Mouse (Mus musculus) inflammation-experienced regulatory T-cells (primary cell): Measurements from ENCODE around the gene Cxcr5. TPM values are rescaled to one million over a fixed set of nuclear protein-coding genes. Genes with fewer than 3 reads are reported as not detected.

Experiments
- polyA plus RNA-seq, 2 experiments: library from polyadenylated mRNA; unstranded; fragments of 100-300 nt; shearing (Covaris generic); gene quantifications; one replicate each; pipeline ENCODE4 v1.2.1; 2017

The Cxcr5 gene
- polyA plus RNA-seq = 10 to 100 TPM in 1 of 2 experiments, 1 to 10 TPM in 1; 7.7 to 67.4 TPM

DNA sequence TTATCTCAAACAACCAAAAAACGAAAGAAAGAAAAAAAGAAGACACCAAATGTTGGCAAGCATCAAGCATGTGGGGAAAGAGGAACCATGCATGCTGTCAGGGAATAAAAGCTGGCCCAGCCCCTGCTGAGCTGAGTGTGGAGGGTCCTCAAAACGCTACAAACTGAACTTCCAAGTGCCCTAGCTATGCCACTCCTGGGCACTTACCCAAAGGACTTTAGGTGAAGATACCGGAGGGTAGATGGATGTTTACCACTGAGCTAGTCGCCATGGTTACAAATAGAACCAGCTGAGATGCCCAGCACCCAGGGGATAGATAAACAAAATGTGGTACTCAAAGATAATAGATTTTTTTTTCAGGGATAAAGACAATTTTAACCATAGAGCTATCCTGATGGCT is at the start of gene Cxcr5:
TSS of gene Cxcr5 (minus strand) at position 281 of the 400 bp plus-strand sequence.

DNA sequence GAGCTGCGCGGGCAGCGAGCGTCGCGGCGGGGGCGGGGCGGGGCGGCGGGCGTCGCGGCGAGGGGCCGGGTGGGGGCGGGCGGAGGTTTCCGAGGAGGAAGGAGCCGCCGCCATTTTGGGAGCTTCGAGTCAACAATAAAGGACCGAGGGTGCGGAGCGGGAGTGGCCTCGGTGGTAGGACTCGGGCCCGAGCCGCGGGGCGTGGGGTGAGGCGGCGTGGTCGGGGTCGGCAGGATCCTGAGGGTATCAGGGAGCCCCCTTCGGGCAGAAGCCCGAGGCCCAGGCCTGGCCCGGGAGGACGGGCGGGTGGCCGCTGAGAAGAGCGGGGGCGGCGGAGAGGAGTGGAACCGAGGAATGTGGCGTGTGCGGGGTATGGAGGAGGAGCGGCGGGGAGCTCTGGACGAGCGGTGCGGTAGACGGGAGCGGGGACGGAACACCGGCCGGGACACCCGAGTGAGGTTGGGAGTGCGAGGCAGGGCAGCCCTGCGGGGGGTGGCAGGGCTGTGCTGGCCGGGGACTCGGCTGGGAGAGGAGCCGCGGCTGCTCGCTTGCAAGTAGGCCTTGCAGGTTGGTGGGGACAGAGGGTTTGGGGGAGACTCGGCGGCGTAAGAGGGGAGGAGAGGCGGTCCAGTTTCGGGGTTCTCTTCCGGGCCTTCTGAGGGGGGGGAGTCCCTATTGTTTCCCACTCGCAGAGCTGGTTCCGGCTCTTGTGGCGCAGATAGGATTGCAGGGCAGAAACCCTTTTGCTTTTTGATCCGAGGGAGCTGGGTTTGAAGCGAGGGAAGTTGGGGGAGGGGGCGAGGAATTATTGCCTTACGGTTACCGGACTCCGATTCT is 43.3 kb upstream of the Cxcr5 start, which contains the start of gene Ddx6:
TSS of gene Ddx6 (plus strand) at position 114 of the 837 bp plus-strand sequence.

DNA sequence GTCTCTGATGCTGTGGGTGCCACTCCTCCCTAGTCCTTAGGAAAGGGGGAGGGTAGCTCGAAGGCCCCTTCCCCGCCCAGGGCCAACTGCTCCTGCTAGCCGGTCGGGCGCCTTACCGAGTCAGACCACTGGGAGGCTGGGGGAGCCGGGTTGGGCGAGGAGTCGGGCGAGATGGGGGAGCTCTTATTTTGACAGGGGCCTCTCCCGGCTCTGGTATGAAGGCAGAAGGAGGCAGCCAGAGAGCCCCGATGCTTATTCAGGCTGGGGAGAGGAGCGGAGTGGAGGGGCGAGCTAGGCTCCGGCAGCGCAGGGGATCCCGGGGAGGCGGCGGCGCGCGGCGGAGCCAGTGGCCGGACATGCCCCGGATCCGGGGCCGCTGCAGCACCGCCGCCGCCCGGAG is 79.1 kb downstream of the Cxcr5 start, which contains the start of gene Bcl9l:
TSS of gene Bcl9l (plus strand) at position 274 of the 400 bp plus-strand sequence.

Other genes starting within 250 kb of the Cxcr5 start
- 10 to 100 TPM; 14.2 to 23.6 TPM for gene C2cd2l, start 241.6 kb downstream of the Cxcr5 start, polyA plus RNA-seq
- gene Dpagt1, start 235.9 kb downstream of the Cxcr5 start, polyA plus RNA-seq = 10 to 100 TPM; 22.6 to 23.7 TPM
- 10 to 100 TPM; 65.6 to 69.5 TPM for gene H2afx, start 227.2 kb downstream of the Cxcr5 start, polyA plus RNA-seq
- gene Hmbs, start 217.6 kb downstream of the Cxcr5 start, polyA plus RNA-seq = 10 to 100 TPM; 30.2 to 35.7 TPM
- 10 to 100 TPM; 58.3 to 75.2 TPM for gene Vps11, start 200.2 kb downstream of the Cxcr5 start, polyA plus RNA-seq
- gene Hyou1, start 182.4 kb downstream of the Cxcr5 start, polyA plus RNA-seq = 10 to 100 TPM; 14.3 to 22.9 TPM
- gene Slc37a4, start 165.0 kb downstream of the Cxcr5 start, polyA plus RNA-seq = 10 to 100 TPM; 25.8 to 34.7 TPM
- 1,000 to 10,000 TPM; 1,442 to 1,600 TPM for gene Rps25, start 154.7 kb downstream of the Cxcr5 start, polyA plus RNA-seq
- 100 to 1,000 TPM; 121 to 140 TPM for gene Trappc4, start 154.3 kb downstream of the Cxcr5 start, polyA plus RNA-seq
- 10 to 100 TPM; 52.3 to 59.9 TPM for gene Ccdc84, start 143.3 kb downstream of the Cxcr5 start, polyA plus RNA-seq
- gene Foxr1, start 120.7 kb downstream of the Cxcr5 start, polyA plus RNA-seq = under 1 TPM in 1 of 2 experiments, not detected in 1; 0.15 TPM
- gene Upk2, start 106.9 kb downstream of the Cxcr5 start, polyA plus RNA-seq = under 1 TPM in 1 of 2 experiments, not detected in 1; 0.70 TPM
- 10 to 100 TPM; 20.6 to 24.6 TPM for gene Bcl9l, start 79.1 kb downstream of the Cxcr5 start, polyA plus RNA-seq
- gene Ddx6, start 43.0 kb upstream of the Cxcr5 start, polyA plus RNA-seq = 10 to 100 TPM; 25.6 to 34.3 TPM
- gene Treh, start 111.4 kb upstream of the Cxcr5 start, polyA plus RNA-seq = under 1 TPM; 0.31 to 0.53 TPM
- gene Phldb1, start 173.3 kb upstream of the Cxcr5 start, polyA plus RNA-seq = 1 to 10 TPM; 1.1 to 5.8 TPM
- 100 to 1,000 TPM; 131 to 156 TPM for gene Arcn1, start 206.0 kb upstream of the Cxcr5 start, polyA plus RNA-seq
- 10 to 100 TPM; 34.2 to 47.8 TPM for gene Ift46, start 206.0 kb upstream of the Cxcr5 start, polyA plus RNA-seq
- gene Tmem25, start 237.4 kb upstream of the Cxcr5 start, polyA plus RNA-seq = 1 to 10 TPM in 1 of 2 experiments, under 1 TPM in 1; 0.19 to 2.1 TPM
- not detected for gene Ttc36, start 241.2 kb upstream of the Cxcr5 start, polyA plus RNA-seq